Mouse (Mus musculus) embryonic facial prominence, embryonic 13.5 days (tissue): ENCODE data around the gene Rps5. TPM values are rescaled to one million over a fixed set of nuclear protein-coding genes. Genes with fewer than 3 reads are reported as not detected.
A peak's percentile ranks its signal among the peaks of the same experiment; 100 is the strongest.

Experiments used
- ATAC-seq: fragments of 200-750 bp; cut with Nextera tagmentation; 2 replicates; pipeline ENCODE4 v1.8.0; 2017; ENCODE audit warnings: low read depth; ENCODE audit not compliant: insufficient number of reproducible peaks, insufficient read depth, low FRiP score, low TSS enrichment
- H3K27ac ChIP-seq: fragments of 300-500 bp; sonication (generic); 2 replicates; pipeline ENCODE4 v1.5.1; 2015; ENCODE audit warnings: moderate library complexity, mild to moderate bottlenecking, inconsistent platforms
- H3K27me3 ChIP-seq: fragments of 300-500 bp; sonication (generic); 2 replicates; pipeline ENCODE4 v1.6.1; 2015; ENCODE audit warnings: mild to moderate bottlenecking, inconsistent platforms
- H3K36me3 ChIP-seq: fragments of 300-500 bp; sonication (generic); 2 replicates; pipeline ENCODE4 v1.6.1; 2015; ENCODE audit warnings: mild to moderate bottlenecking, inconsistent platforms
- H3K4me1 ChIP-seq: fragments of 300-500 bp; sonication (generic); 2 replicates; pipeline ENCODE4 v1.6.1; 2015; ENCODE audit warnings: inconsistent platforms
- H3K4me2 ChIP-seq: fragments of 300-500 bp; sonication (generic); 2 replicates; pipeline ENCODE4 v1.6.1; 2015; ENCODE audit warnings: moderate library complexity, mild to moderate bottlenecking, inconsistent platforms
- H3K4me3 ChIP-seq: fragments of 300-500 bp; sonication (generic); 2 replicates; pipeline ENCODE4 v1.5.1; 2015; ENCODE audit warnings: mild to moderate bottlenecking, inconsistent platforms
- H3K9ac ChIP-seq: fragments of 300-500 bp; sonication (generic); 2 replicates; pipeline ENCODE4 v1.6.1; 2015; ENCODE audit warnings: mild to moderate bottlenecking, inconsistent platforms
- H3K9me3 ChIP-seq: fragments of 300-500 bp; sonication (generic); 2 replicates; pipeline ENCODE4 v1.6.1; 2016; ENCODE audit warnings: inconsistent platforms
- WGBS: fragments of 180-500 bp; shearing (Covaris S2); methylation state at CpG from one replicate; pipeline ENCODE4 v1.1.7; 2015; ENCODE audit warnings: mixed read lengths; 5-methylcytosine and 5-hydroxymethylcytosine counted together
- polyA plus RNA-seq: library from polyadenylated mRNA; unstranded; fragments of >200 nt; fragmentation: Nextera tagmentation; extraction: Ambion mirVana; gene quantifications from 2 replicates; pipeline ENCODE4 v1.2.1, GENCODE M21; 2015

The Rps5 gene
- polyA plus RNA-seq, 1 experiment from 2014 or later: 1,158 TPM

GRCm38 (mm10) chr7:12961511-12962141, 39.5 kb downstream of the Rps5 start:
- peak; percentile 61; the same call in 1 of the 2 replicates for ATAC-seq
- 3% methylated on average over 29 of the region's 29 CpGs for WGBS
- H3K36me3 ChIP-seq: no peaks in the 10 kb centered on the region

GRCm38 (mm10) chr7:12965678-12966091, 43.6 kb downstream of the Rps5 start, which contains the start of gene Zfp324:
Gene Zfp324 (plus strand): TSS chr7:12965838.
- peak; percentile 84 for ATAC-seq
- peaks cover 16% of the 10 kb centered on the region for H3K4me1 ChIP-seq
- H3K9me3 ChIP-seq: no peaks in the 10 kb centered on the region
- peak within 1 kb of the TSS; percentile 89 for H3K27ac ChIP-seq
- peak within 1 kb of the TSS; percentile 86 for H3K4me2 ChIP-seq
- H3K4me3 ChIP-seq: peak within 1 kb of the TSS; percentile 79
- H3K9ac ChIP-seq: peak within 1 kb of the TSS; percentile 87
- peaks cover 23% of the 10 kb centered on the region for H3K36me3 ChIP-seq
- no peaks in the 10 kb centered on the region for H3K27me3 ChIP-seq
- under 1% methylated on average over 23 of the region's 23 CpGs for WGBS

More at GRCm38 (mm10) chr7:12961511-12962141, 39.5 kb downstream of the Rps5 start:
- Histone ChIP-seq H3K27me3 (no peaks in the 10 kb centered on the region), H3K9me3 (no peaks in the 10 kb centered on the region), H3K9ac (peak overlapping the region; percentile 79), H3K4me3 (peak overlapping the region; percentile 54), H3K27ac (peak overlapping the region; percentile 95), H3K4me2 (peak overlapping the region; percentile 64), H3K4me1 (peaks cover 7% of the 10 kb centered on the region)

- Histone ChIP-seq H3K4me1 (peaks cover 16% of the 10 kb centered on the region), H3K27me3 (no peaks in the 10 kb centered on the region), H3K4me3 (peak overlapping the region; percentile 79), H3K36me3 (peaks cover 28% of the 10 kb centered on the region), H3K9ac (peak overlapping the region; percentile 87), H3K4me2 (peak overlapping the region; percentile 86), H3K27ac (peak overlapping the region; percentile 89), H3K9me3 (no peaks in the 10 kb centered on the region)
- under 1% methylated on average over 29 of the region's 29 CpGs for WGBS
- peak; percentile 34; the same call in 1 of the 2 replicates for ATAC-seq
Observed at GRCm38 (mm10) chr7:12966104-12966845, 44.2 kb downstream of the Rps5 start.

- Histone ChIP-seq H3K9me3 (no peaks in the 10 kb centered on the region), H3K4me2 (no peak overlapping the region), H3K4me3 (no peak overlapping the region), H3K27me3 (no peaks in the 10 kb centered on the region), H3K36me3 (peaks cover 49% of the 10 kb centered on the region), H3K9ac (no peak overlapping the region), H3K27ac (no peak overlapping the region), H3K4me1 (peaks cover 11% of the 10 kb centered on the region)
- WGBS: 96% methylated on average over 25 of the region's 25 CpGs
- ATAC-seq: no peak
Observed at GRCm38 (mm10) chr7:12970906-12971305, 48.8 kb downstream of the Rps5 start.

Other genes with a start within 250 kb of the Rps5 start
- not detected in 2 replicates for gene Vmn2r55, start 237.3 kb upstream of the Rps5 start, polyA plus RNA-seq
- gene Vmn2r56, start 187.3 kb upstream of the Rps5 start, polyA plus RNA-seq: not detected in 2 replicates
- 11.2 and 11.8 TPM in 2 replicates for gene Zscan18, start 118.7 kb upstream of the Rps5 start, polyA plus RNA-seq
- gene Zfp329, start 103.4 kb upstream of the Rps5 start, polyA plus RNA-seq: 21.5 and 22.8 TPM in 2 replicates
- 33.9 and 42.5 TPM in 2 replicates for gene Zfp110, start 87.5 kb upstream of the Rps5 start, polyA plus RNA-seq
- 5.5 and 5.9 TPM in 2 replicates for gene Zfp128, start 41.1 kb upstream of the Rps5 start, polyA plus RNA-seq
- gene Zscan22, start 24.5 kb upstream of the Rps5 start, polyA plus RNA-seq: 19.4 and 20.5 TPM in 2 replicates
- 0.66 and 1.1 TPM in 2 replicates for gene Rnf225, start 5.1 kb downstream of the Rps5 start, polyA plus RNA-seq
- 14.2 and 15.2 TPM in 2 replicates for gene Zfp324, start 43.5 kb downstream of the Rps5 start, polyA plus RNA-seq
- gene Zfp446, start 55.6 kb downstream of the Rps5 start, polyA plus RNA-seq: 9.4 and 9.8 TPM in 2 replicates
- gene Slc27a5, start 75.9 kb downstream of the Rps5 start, polyA plus RNA-seq: 0.11 and 0.47 TPM in 2 replicates
- 327 and 337 TPM in 2 replicates for gene Trim28, start 76.8 kb downstream of the Rps5 start, polyA plus RNA-seq
- gene Zbtb45, start 87.7 kb downstream of the Rps5 start, polyA plus RNA-seq: 27.1 and 27.2 TPM in 2 replicates
- gene Chmp2a, start 112.5 kb downstream of the Rps5 start, polyA plus RNA-seq: 129 and 137 TPM in 2 replicates
- gene Ube2m, start 116.0 kb downstream of the Rps5 start, polyA plus RNA-seq: 74.0 and 97.2 TPM in 2 replicates
- 4.1 and 4.4 TPM in 2 replicates for gene Mzf1, start 132.5 kb downstream of the Rps5 start, polyA plus RNA-seq
- not detected in 2 replicates for gene Vmn1r85, start 172.9 kb downstream of the Rps5 start, polyA plus RNA-seq
- gene Vmn1r86, start 197.6 kb downstream of the Rps5 start, polyA plus RNA-seq: not detected in 2 replicates
- gene Vmn1r87, start 217.9 kb downstream of the Rps5 start, polyA plus RNA-seq: not detected in 2 replicates
- gene Vmn1r88, start 237.3 kb downstream of the Rps5 start, polyA plus RNA-seq: not detected in 2 replicates